Mouse (Mus musculus) bone marrow macrophage, adult 2 months (primary cell): ENCODE data around the gene Gadl1.

ENCODE experiments used
- CTCF ChIP-seq: IDR thresholded peaks from 2 replicates; pipeline ENCODE4 v1.5.1; 2012; ENCODE audit warnings: low read depth, mild to moderate bottlenecking, low read length, moderate library complexity
- POLR2A ChIP-seq: IDR thresholded peaks from 2 replicates; pipeline ENCODE4 v1.6.1; 2012; ENCODE audit warnings: mild to moderate bottlenecking, low read depth, low read length, borderline replicate concordance

DNA sequence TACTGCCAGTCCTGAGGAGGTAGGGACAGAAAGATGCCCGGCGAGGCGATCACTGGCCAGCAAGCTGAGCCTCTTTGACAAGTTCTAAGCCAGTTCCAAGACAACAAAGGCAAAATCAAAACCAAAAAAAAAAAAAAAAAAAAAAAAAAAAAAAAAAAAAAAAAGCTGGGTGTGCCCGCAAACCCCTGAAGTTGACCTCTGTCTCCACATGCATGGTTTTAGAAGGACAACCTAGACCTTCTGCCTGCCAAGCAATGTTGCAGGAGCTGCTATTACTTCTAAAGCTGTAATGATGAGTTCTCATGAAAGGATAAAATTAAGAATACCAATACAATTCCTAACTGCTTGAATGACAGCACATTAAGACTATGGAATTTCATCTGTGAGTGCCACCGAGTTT is 38.6 kb upstream of the Gadl1 start:
- TF ChIP-seq CTCF = no peak
- TF ChIP-seq POLR2A = no peak
